Mouse (Mus musculus) kidney, adult 2 months (tissue): ENCODE results near the gene Mgat4a. TPM values are rescaled to one million over a fixed set of nuclear protein-coding genes. Genes with fewer than 3 reads are reported as not detected.
A peak's percentile ranks its signal among the peaks of the same experiment; 100 is the strongest.

Experiments used
- DNase-seq: peaks from one replicate; pipeline ENCODE4 v3.0.0; 2021
- H3K27ac ChIP-seq: fragments of 200-500 bp; 2 replicates; pipeline ENCODE4 v1.5.1; 2012; ENCODE audit warnings: low read depth, low read length, control low read depth, inconsistent platforms; ENCODE audit not compliant: insufficient read depth
- H3K27me3 ChIP-seq: fragments of 200-500 bp; replicated peaks from 2 replicates; pipeline ENCODE4 v1.6.1; 2012; ENCODE audit warnings: mild to moderate bottlenecking, moderate library complexity, low read length, inconsistent platforms; ENCODE audit not compliant: control insufficient read depth, insufficient read depth
- H3K36me3 ChIP-seq: fragments of 200-500 bp; 2 replicates; pipeline ENCODE4 v1.6.1; 2012; ENCODE audit warnings: mild to moderate bottlenecking, moderate library complexity, low read length, inconsistent platforms; ENCODE audit not compliant: control insufficient read depth, insufficient read depth
- H3K4me1 ChIP-seq: fragments of 200-500 bp; 2 replicates; pipeline ENCODE4 v1.6.1; 2011; ENCODE audit warnings: low read length; ENCODE audit not compliant: control insufficient read depth, insufficient read depth
- H3K4me3 ChIP-seq: fragments of 200-500 bp; 2 replicates; pipeline ENCODE4 v1.5.1; 2011; ENCODE audit warnings: mild to moderate bottlenecking, low read depth, low read length, control low read depth; ENCODE audit not compliant: insufficient read depth
- CTCF ChIP-seq: fragments of 200-500 bp; conservative IDR thresholded peaks from 2 replicates; pipeline ENCODE4 v1.5.1; 2011; ENCODE audit warnings: low read depth, mild to moderate bottlenecking, control low read depth, low read length, moderate library complexity, mixed read lengths; ENCODE audit not compliant: insufficient read depth, insufficient read length
- POLR2A ChIP-seq: fragments of 200-500 bp; IDR thresholded peaks from one replicate; pipeline ENCODE4 v1.6.1; 2011; ENCODE audit warnings: low read depth, low read length, control low read depth
- WGBS: fragments of 180-500 bp; shearing (Covaris S2); methylation state at CpG from one replicate; pipeline ENCODE4 v1.1.7; 2018; 5-methylcytosine and 5-hydroxymethylcytosine counted together
- polyA plus RNA-seq: library from polyadenylated mRNA; depleted of rRNA; stranded (reverse); fragments of >200 nt; gene quantifications from 2 replicates; pipeline ENCODE4 v1.2.3, GENCODE M21; 2012

The Mgat4a gene
- polyA plus RNA-seq, 1 experiment = 12.8 TPM

GRCm38 (mm10) chr1:37495698-37496321 lies 45.0 kb downstream of the Mgat4a start:
- WGBS = 77% methylated on average over 10 of the region's 10 CpGs
- DNase-seq = no peak
- Histone ChIP-seq H3K36me3 (no peaks in the 10 kb centered on the region), H3K4me1 (0 out of 2 replicates have a peak, but pooled peaks cover 2% of the 10 kb centered on the region), H3K27me3 (no peaks in the 10 kb centered on the region), H3K4me3 (no peak overlapping the region), H3K27ac (no peak overlapping the region)
- TF ChIP-seq CTCF = no peak
- TF ChIP-seq POLR2A = no peak

DNA sequence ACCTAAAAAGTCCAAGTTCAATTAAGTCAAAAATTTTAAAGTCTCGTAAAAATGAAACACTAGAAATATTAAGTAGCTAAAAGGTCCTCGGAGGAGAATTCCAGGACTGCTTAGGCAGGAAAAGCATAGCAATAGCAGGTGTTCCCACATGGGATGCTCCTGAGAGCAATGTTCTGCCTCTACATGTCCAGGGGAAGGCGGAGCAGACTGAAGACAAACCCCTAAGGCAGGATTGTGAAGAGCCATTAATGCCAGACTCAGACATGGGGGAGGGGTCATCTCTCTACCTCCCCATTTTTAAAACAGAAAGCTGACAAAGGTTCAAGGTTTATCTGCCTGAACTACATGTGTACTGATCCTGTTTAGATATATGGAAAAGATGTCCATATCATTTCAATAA lies 45.7 kb downstream of the Mgat4a start:
- H3K36me3 ChIP-seq = no peaks in the 10 kb centered on the region
- no peaks in the 10 kb centered on the region for H3K27me3 ChIP-seq
- no peaks in the 10 kb centered on the region for H3K4me1 ChIP-seq
- no peak overlapping the region for H3K4me3 ChIP-seq
- TF ChIP-seq CTCF (no peak), POLR2A (no peak)
- no peak overlapping the region for H3K27ac ChIP-seq
- WGBS = 96% methylated on average over 3 of the region's 3 CpGs
- no peak for DNase-seq

DNA sequence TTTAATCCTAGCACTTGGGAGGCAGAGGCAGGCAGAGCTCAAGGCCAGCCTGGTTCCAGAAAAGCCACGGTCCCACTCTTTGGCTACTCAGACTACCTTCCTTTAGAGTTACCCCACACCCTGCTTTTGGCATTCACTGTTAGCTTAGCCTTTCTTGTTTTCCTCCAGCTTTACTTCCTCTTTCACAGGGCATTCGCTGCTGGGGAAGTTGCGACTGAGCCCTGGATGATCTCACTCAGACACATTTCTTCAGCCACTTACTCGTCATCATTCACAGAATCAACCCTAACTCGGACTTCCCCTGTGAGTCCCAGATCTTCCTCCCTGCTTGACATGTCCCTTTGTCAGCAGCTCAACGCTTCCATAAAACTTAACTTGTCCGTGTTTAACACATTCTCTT lies 49.1 kb downstream of the Mgat4a start:
- peak; percentile 35 for DNase-seq
- Histone ChIP-seq H3K27me3 (no peaks in the 10 kb centered on the region), H3K27ac (no peak overlapping the region), H3K4me1 (no peaks in the 10 kb centered on the region), H3K36me3 (no peaks in the 10 kb centered on the region), H3K4me3 (no peak overlapping the region)
- 69% methylated on average over 7 of the region's 7 CpGs for WGBS
- TF ChIP-seq POLR2A = no peak

DNA sequence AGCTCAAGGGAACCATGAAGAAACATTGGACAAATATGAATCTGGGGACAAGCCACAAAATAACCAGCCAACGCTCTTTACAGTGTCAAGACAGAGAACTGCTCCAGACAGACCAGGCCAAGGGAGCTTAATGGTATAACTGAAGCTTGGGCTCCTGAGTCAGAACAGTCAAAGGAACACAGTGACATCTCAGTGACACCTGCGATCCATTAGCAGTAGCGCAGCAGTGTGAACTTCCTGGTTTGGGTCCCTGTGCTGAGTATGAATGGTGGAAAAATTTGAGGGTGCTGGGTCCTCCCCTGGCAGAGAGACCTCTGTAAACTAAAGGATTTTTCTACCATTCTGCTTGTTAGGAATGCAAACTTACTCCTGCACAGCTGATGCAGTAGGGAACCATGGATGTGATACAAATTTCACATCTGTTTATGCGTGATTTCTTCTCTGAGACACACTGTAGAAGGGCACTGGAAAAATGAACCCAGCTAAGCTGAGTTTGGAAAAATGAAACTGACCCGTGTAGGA lies 50.1 kb downstream of the Mgat4a start:
- WGBS = 86% methylated on average over 5 of the region's 5 CpGs
- Histone ChIP-seq H3K36me3 (no peaks in the 10 kb centered on the region), H3K4me1 (no peaks in the 10 kb centered on the region), H3K27ac (no peak overlapping the region), H3K27me3 (no peaks in the 10 kb centered on the region), H3K4me3 (no peak overlapping the region)
- TF ChIP-seq POLR2A (no peak), CTCF (no peak)
- no peak for DNase-seq

- Histone ChIP-seq H3K4me3 (no peak overlapping the region), H3K27me3 (no peaks in the 10 kb centered on the region), H3K36me3 (no peaks in the 10 kb centered on the region), H3K4me1 (no peaks in the 10 kb centered on the region), H3K27ac (no peak overlapping the region)
- TF ChIP-seq CTCF (no peak), POLR2A (no peak)
- WGBS = 83% methylated on average over 12 of the region's 12 CpGs
- no peak for DNase-seq
These were observed 52.3 kb downstream of the Mgat4a start for GRCm38 (mm10) chr1:37488531-37488930.

DNA sequence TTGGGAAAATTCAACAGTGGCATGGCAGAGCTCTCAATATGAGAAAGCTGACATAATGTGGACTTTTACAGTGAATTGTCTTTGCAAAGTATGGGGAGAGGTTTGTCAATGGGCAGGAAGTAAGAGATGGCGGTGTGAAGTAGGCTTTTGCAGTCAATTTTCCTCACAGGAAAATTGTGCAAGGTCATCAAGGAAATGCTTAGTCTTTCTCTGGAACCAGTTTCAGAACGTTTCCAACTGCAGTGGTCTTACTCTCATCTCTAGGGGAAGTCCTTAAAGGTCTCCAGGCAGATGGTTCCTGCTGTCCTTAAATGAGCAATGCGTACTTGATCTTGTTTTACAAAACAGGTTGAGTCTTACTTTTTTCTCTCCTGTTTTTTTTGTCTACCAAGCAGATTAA lies 53.8 kb downstream of the Mgat4a start:
- Histone ChIP-seq H3K4me3 (no peak overlapping the region), H3K36me3 (no peaks in the 10 kb centered on the region), H3K27ac (no peak overlapping the region), H3K27me3 (no peaks in the 10 kb centered on the region), H3K4me1 (no peaks in the 10 kb centered on the region)
- TF ChIP-seq CTCF (no peak), POLR2A (no peak)
- 67% methylated on average over 3 of the region's 3 CpGs for WGBS
- no peak for DNase-seq

DNA sequence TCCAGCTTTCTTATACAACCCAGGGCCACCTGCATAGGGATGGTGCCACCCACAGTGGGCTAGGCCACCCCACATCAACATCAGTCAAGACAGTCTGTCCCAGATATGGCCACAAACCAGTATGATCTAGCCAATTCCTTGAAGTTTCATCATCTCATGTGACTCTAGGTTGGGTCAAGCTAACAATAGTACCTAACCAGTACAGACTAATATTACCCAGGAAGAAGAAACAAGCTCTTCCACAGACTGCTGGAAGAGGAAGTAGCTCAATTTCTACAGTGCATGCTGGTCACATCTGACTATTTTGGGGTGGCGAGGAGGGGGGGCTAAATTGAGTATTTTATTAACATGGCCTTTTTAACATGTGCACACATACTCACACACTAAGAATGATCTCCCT lies 54.4 kb downstream of the Mgat4a start:
- no peak for DNase-seq

GRCm38 (mm10) chr1:37484612-37485011 lies 56.2 kb downstream of the Mgat4a start:
- TF ChIP-seq CTCF (no peak), POLR2A (no peak)
- no peak for DNase-seq
- Histone ChIP-seq H3K27ac (no peak overlapping the region), H3K27me3 (no peaks in the 10 kb centered on the region), H3K36me3 (no peaks in the 10 kb centered on the region), H3K4me1 (no peaks in the 10 kb centered on the region), H3K4me3 (no peak overlapping the region)
- 93% methylated on average over 4 of the region's 4 CpGs for WGBS

More for the DNA sequence above, 54.4 kb downstream of the Mgat4a start:
- TF ChIP-seq POLR2A = no peak
- TF ChIP-seq CTCF = no peak
- H3K27ac ChIP-seq = no peak overlapping the region
- 91% methylated on average over 1 of the region's 1 CpGs for WGBS
- H3K36me3 ChIP-seq = no peaks in the 10 kb centered on the region
- no peak overlapping the region for H3K4me3 ChIP-seq
- no peaks in the 10 kb centered on the region for H3K4me1 ChIP-seq
- H3K27me3 ChIP-seq = no peaks in the 10 kb centered on the region
